8 mouse cellular contexts compared by ENCODE assay signal in the genomic region with DNA sequence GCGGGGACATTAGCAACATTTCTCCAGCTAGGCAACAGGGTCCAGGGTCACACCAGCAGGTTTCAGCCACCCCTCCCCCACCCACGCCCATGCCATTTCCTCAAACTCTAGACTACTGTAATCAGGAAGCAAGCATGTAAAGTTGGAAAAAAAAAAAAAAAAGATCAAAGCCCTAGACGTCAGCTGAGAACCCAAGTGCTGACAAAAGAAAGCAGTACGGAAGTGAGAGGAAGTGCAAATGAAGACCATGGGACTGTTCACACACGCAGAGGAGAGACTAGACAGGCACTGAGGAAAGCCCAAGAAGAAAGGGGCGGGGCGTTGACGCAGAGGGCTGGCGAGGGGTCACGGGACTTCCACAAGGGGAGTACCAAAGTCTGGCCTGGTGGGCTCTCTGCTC. TPM values are rescaled to one million over a fixed set of nuclear protein-coding genes. Genes with fewer than 3 reads are reported as not detected.
DNase-seq lines count a peak whose midpoint lies in the region; ATAC-seq and TF ChIP-seq lines count a peak whose summit lies in the region.

No protein-coding gene starts in this region.

- H3K27ac ChIP-seq in embryonic facial prominence, embryonic 11.5 days (replicated peaks; ENCODE audit: low read depth, low read length) = no peak overlapping the region

- no peak for TF ChIP-seq POLR2A in lung, adult 2 months (IDR thresholded peaks at IDR 0.05; ENCODE audit: borderline replicate concordance, extremely low read depth, low read depth, low read length)

- no peak overlapping the region for H3K9ac ChIP-seq in embryonic facial prominence, embryonic 11.5 days (replicated peaks; ENCODE audit: low read length)

- no peaks in the 10 kb centered on the region for H3K27me3 ChIP-seq in embryonic facial prominence, embryonic 11.5 days (ENCODE audit: control insufficient read depth, insufficient read depth, low read length)

- WGBS in lung, adult 2 months = 8% methylated on average over 10 of the region's 10 CpGs
- WGBS in embryonic facial prominence, embryonic 11.5 days = 58% methylated on average over 10 of the region's 10 CpGs

- TF ChIP-seq CTCF in lung, adult 2 months (IDR thresholded peaks at IDR 0.05; ENCODE audit: insufficient read depth, low read length) = no peak

- H3K4me1 ChIP-seq in lung, adult 2 months (ENCODE audit: control insufficient read depth, insufficient read depth, low read length) = peaks cover 4% of the 10 kb centered on the region; the same call in 1 of the 2 replicates
- H3K4me1 ChIP-seq in embryonic facial prominence, embryonic 11.5 days (ENCODE audit: control insufficient read depth, insufficient read depth, low read length) = no peaks in the 10 kb centered on the region

- DNase-seq in lung, adult 18-20 months = peak; percentile 57 to 63
- no peak for DNase-seq in lung, adult 2 months
- DNase-seq in embryonic facial prominence, embryonic 11.5 days (ENCODE audit: low spot score) = peak; percentile 31
- peak; percentile 63 for DNase-seq in lung, postnatal 25 days (ENCODE audit: low spot score)
- peak; percentile 60 to 76 for DNase-seq in thymus, postnatal 36 days
- DNase-seq in c-Kit-positive CD71-positive TER-119-positive erythroid progenitor cells, embryonic 14.5 days (ENCODE audit: low spot score) = no peak
- DNase-seq in cerebellum, postnatal 25 days = no peak
- DNase-seq in cerebellum, postnatal 36 days = no peak

- H3K36me3 ChIP-seq in embryonic facial prominence, embryonic 11.5 days (replicated peaks; ENCODE audit: control insufficient read depth, insufficient read depth, low read depth, low read length) = no peaks in the 10 kb centered on the region

- no peak overlapping the region for H3K4me3 ChIP-seq in lung, adult 2 months (replicated peaks; ENCODE audit: extremely low read depth, low read depth, low read length)
- no peak overlapping the region for H3K4me3 ChIP-seq in embryonic facial prominence, embryonic 11.5 days (ENCODE audit: low read depth, low read length)

- no peak overlapping the region for H3K4me2 ChIP-seq in embryonic facial prominence, embryonic 11.5 days (ENCODE audit: low read depth, low read length)

- H3K9me3 ChIP-seq in embryonic facial prominence, embryonic 11.5 days (replicated peaks; ENCODE audit: control insufficient read depth, low read length) = no peaks in the 10 kb centered on the region

- no peak for ATAC-seq in embryonic facial prominence, embryonic 11.5 days (replicated peaks; ENCODE audit: insufficient number of reproducible peaks, low FRiP score, low TSS enrichment, low read depth)

RNA-seq across cellular contexts. Expression of gene Ubl3, which starts 57.4 kb away (rescaled TPM):
- polyA plus RNA-seq in lung, adult 2 months (2012; rRNA removed) = 113 and 118 TPM in 2 replicates
- polyA plus RNA-seq in embryonic facial prominence, embryonic 11.5 days (2014; fragmentation: Nextera tagmentation; extraction: Ambion mirVana) = 65.3 and 69.8 TPM in 2 replicates

Comparison
In these comparisons a context has a peak if more than half of its experiments do, and no peak if none do; other contexts are left out.
1. DNase-seq: peak in lung, adult 18-20 months (2 of 2), embryonic facial prominence, embryonic 11.5 days (single experiment), lung, postnatal 25 days (single experiment) and thymus, postnatal 36 days (2 of 2); none in lung, adult 2 months (single experiment), c-Kit-positive CD71-positive TER-119-positive erythroid progenitor cells, embryonic 14.5 days (single experiment), cerebellum, postnatal 25 days (0 of 2) and cerebellum, postnatal 36 days (0 of 2).